21 mouse cellular contexts compared by ENCODE assay signal in genomic region chr13:24460517-24460916, GRCm38 (mm10).
"Had no signal": no experiment of that assay in that cellular context is flagged by ENCODE, and none has a peak within 500 bp of the region (broad histone marks: within the 10 kb centered on the region; RNA-seq: fewer than 3 reads in every experiment).

No protein-coding gene starts in this region.

- H3K27me3 ChIP-seq: heart, embryonic 13.5 days; heart, embryonic 15.5 days; hindbrain, embryonic 13.5 days; hindbrain, embryonic 15.5 days; limb, embryonic 15.5 days; liver, embryonic 13.5 days had no signal

- H3K9ac ChIP-seq: heart, embryonic 13.5 days; heart, embryonic 15.5 days; hindbrain, embryonic 13.5 days; hindbrain, embryonic 15.5 days; limb, embryonic 13.5 days; limb, embryonic 15.5 days; liver, embryonic 13.5 days had no signal

- H3K4me1 ChIP-seq: hindbrain, embryonic 13.5 days; hindbrain, embryonic 15.5 days; limb, embryonic 13.5 days; limb, embryonic 15.5 days had no signal

- H3K4me3 ChIP-seq: heart, embryonic 13.5 days; heart, embryonic 15.5 days; hindbrain, embryonic 13.5 days; hindbrain, embryonic 15.5 days; limb, embryonic 13.5 days; limb, embryonic 15.5 days; liver, embryonic 13.5 days had no signal

- H3K4me2 ChIP-seq: heart, embryonic 11.5 days; heart, embryonic 13.5 days; heart, embryonic 15.5 days; hindbrain, embryonic 13.5 days; hindbrain, embryonic 15.5 days; limb, embryonic 13.5 days; limb, embryonic 15.5 days; liver, embryonic 13.5 days had no signal

- ATAC-seq: hindbrain, postnatal 0 days had no signal

- H3K9me3 ChIP-seq: heart, embryonic 13.5 days; heart, embryonic 15.5 days; hindbrain, embryonic 13.5 days; hindbrain, embryonic 15.5 days; limb, embryonic 13.5 days; limb, embryonic 15.5 days; liver, embryonic 13.5 days had no signal

- H3K36me3 ChIP-seq: heart, embryonic 13.5 days; heart, embryonic 15.5 days; hindbrain, embryonic 13.5 days; hindbrain, embryonic 15.5 days; limb, embryonic 13.5 days; limb, embryonic 15.5 days; liver, embryonic 13.5 days had no signal

- DNase-seq: gastrocnemius, postnatal 14 days; gastrocnemius, postnatal 36 days; heart, adult 18-20 months; heart, postnatal 14 days; heart, postnatal 36 days; kidney, adult 18-20 months; kidney, postnatal 14 days; kidney, postnatal 36 days; layer of hippocampus, adult 9-11 months; layer of hippocampus, postnatal 36 days; left cerebral cortex, postnatal 4 days; liver, embryonic 13.5 days; lung, adult 18-20 months had no signal

- H3K27ac ChIP-seq: heart, embryonic 13.5 days; heart, embryonic 15.5 days; hindbrain, embryonic 13.5 days; hindbrain, embryonic 15.5 days; hindbrain, postnatal 0 days; limb, embryonic 13.5 days; limb, embryonic 15.5 days; liver, embryonic 13.5 days had no signal
